Mouse (Mus musculus) intestine, embryonic 15.5 days (tissue): ENCODE measurements around the gene 1110004F10Rik. TPM values are rescaled to one million over a fixed set of nuclear protein-coding genes. Genes with fewer than 3 reads are reported as not detected.

Experiments
- ATAC-seq: fragments of 200-750 bp; cut with Nextera tagmentation; 2 replicates; pipeline ENCODE4 v1.8.0; 2017; ENCODE audit warnings: moderate TSS enrichment, moderate library complexity
- H3K27ac ChIP-seq: fragments of 300-500 bp; sonication (generic); 2 replicates; pipeline ENCODE4 v1.5.1; 2015; ENCODE audit warnings: mild to moderate bottlenecking, inconsistent platforms
- H3K27me3 ChIP-seq: fragments of 300-500 bp; sonication (generic); replicated peaks from 2 replicates; pipeline ENCODE4 v1.6.1; 2015; ENCODE audit warnings: inconsistent platforms
- H3K36me3 ChIP-seq: fragments of 300-500 bp; sonication (generic); 2 replicates; pipeline ENCODE4 v1.6.1; 2015; ENCODE audit warnings: inconsistent platforms
- H3K4me1 ChIP-seq: fragments of 300-500 bp; sonication (generic); replicated peaks from 2 replicates; pipeline ENCODE4 v1.6.1; 2015; ENCODE audit warnings: inconsistent platforms
- H3K4me2 ChIP-seq: fragments of 300-500 bp; sonication (generic); replicated peaks from 2 replicates; pipeline ENCODE4 v1.6.1; 2015; ENCODE audit warnings: mild to moderate bottlenecking, inconsistent platforms
- H3K4me3 ChIP-seq: fragments of 300-500 bp; sonication (generic); replicated peaks from 2 replicates; pipeline ENCODE4 v1.5.1; 2015; ENCODE audit warnings: inconsistent platforms
- H3K9ac ChIP-seq: fragments of 300-500 bp; sonication (generic); 2 replicates; pipeline ENCODE4 v1.6.1; 2015; ENCODE audit warnings: inconsistent platforms
- H3K9me3 ChIP-seq: fragments of 300-500 bp; sonication (generic); 2 replicates; pipeline ENCODE4 v1.6.1; 2016; ENCODE audit warnings: inconsistent platforms
- WGBS: fragments of 180-500 bp; shearing (Covaris S2); methylation state at CpG from one replicate; pipeline ENCODE4 v1.1.7; 2015; 5-methylcytosine and 5-hydroxymethylcytosine counted together
- polyA plus RNA-seq: library from polyadenylated mRNA; unstranded; fragments of >200 nt; fragmentation: Nextera tagmentation; extraction: Ambion mirVana; gene quantifications from 2 replicates; pipeline ENCODE4 v1.2.1, GENCODE M21; 2015

The 1110004F10Rik gene
- polyA plus RNA-seq, 1 experiment from 2014 or later: 217 TPM

DNA sequence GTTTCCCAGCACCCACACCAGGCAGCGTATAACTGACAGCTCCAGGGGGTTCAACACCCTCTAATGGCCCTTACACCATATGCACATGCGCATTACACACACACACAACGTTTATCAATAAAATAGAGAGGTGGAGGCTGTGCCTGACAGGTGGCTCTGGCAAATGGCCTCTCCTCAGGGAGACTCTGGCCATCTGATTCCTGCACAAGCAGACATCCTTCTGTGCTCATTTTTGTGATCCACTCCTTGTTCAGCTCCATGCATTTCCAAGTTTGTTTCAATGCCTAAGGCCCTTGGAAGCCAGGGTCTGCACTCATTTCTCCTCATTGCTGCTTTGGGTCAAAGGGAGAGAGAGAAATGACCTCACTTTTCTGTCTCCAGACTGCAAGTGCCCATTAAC is 71.5 kb downstream of the 1110004F10Rik start:
- H3K27me3 ChIP-seq: no peaks in the 10 kb centered on the region
- no peak for ATAC-seq
- H3K27ac ChIP-seq: no peak overlapping the region
- H3K36me3 ChIP-seq: no peaks in the 10 kb centered on the region
- H3K4me2 ChIP-seq: no peak overlapping the region
- H3K9me3 ChIP-seq: no peaks in the 10 kb centered on the region
- no peaks in the 10 kb centered on the region for H3K4me1 ChIP-seq
- H3K9ac ChIP-seq: no peak overlapping the region
- 65% methylated on average over 3 of the region's 3 CpGs for WGBS
- H3K4me3 ChIP-seq: no peak overlapping the region

DNA sequence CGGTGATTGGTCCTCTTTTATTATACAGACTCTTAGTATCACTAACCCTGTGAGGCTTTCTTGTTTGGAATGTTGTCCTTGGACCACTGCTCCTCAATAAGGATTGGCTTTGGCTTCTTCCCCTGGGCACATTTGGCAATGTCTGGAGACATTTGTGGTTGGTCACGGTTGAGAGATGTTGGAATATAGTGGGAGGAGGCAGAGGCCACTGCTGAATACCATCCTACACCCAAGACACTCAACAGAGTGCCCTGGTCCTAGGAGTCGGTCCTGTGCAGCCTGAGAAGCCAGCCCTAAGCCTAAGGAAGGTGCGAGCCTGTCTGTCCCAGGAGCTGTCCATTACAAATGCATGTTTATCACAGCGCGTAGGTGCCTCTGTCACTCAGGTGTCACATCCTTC is 72.3 kb downstream of the 1110004F10Rik start:
- Histone ChIP-seq H3K4me1 (no peaks in the 10 kb centered on the region), H3K4me3 (no peak overlapping the region), H3K27me3 (no peaks in the 10 kb centered on the region), H3K27ac (no peak overlapping the region), H3K4me2 (no peak overlapping the region), H3K9me3 (no peaks in the 10 kb centered on the region), H3K9ac (no peak overlapping the region), H3K36me3 (no peaks in the 10 kb centered on the region)
- ATAC-seq: no peak
- 87% methylated on average over 6 of the region's 6 CpGs for WGBS

DNA sequence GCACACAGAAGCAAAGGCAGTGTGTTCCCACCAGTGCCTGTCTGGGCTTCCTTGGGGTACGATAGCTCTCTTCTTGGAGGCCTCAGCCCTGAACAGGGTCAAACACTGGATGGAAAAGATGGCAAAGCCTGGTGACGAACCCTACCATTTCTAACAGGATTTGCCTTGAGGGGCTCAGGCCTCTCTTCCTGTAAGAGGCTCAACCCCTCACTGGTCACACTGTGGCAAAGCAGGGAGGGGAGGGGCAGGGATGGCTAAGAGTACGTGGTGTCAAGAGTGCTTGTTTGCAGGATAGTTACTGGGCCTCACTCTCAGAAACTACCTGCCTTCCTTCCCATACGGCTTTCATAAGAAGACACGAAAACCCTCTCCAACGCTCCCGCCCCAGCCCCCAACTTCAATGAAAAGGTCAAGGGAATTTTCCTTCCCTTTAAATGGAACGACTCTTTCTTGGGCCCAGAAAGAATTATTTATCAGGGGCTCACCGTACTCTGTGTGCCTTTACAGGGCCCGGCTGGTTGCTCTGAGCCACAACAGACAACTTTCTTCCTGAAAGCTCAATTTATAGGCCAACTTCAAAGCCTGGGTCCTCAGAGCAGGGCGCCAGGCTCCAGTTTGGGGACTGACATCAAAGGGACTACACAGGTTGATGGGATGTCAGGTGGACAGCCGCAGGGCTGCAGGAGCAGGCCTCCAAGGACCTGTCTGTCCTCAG is 76.2 kb downstream of the 1110004F10Rik start:
- H3K4me1 ChIP-seq: no peaks in the 10 kb centered on the region
- 68% methylated on average over 12 of the region's 12 CpGs for WGBS

DNA sequence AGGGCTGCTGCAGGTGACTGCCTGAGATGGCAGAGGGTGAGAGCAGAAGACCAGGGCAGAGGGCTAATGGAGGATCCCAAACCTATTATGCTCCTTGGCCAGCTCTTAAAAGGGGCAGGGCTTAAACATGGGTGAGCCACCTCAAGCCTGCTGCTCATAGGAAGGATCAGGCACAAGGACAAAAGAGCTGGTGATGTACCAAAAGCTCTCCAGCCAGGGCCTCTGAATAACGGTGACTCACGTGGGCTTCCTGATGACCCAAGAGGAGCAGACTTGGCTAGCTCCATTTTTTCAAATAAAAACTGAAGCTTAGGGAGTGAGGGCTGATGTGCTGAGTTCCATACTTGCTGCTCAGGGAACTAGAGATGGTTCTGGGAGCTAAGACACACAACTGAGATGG is 76.8 kb downstream of the 1110004F10Rik start:
- no peaks in the 10 kb centered on the region for H3K36me3 ChIP-seq
- no peak overlapping the region for H3K4me3 ChIP-seq
- H3K27me3 ChIP-seq: no peaks in the 10 kb centered on the region
- no peak overlapping the region for H3K9ac ChIP-seq
- H3K4me1 ChIP-seq: no peaks in the 10 kb centered on the region
- WGBS: 73% methylated on average over 2 of the region's 2 CpGs
- no peaks in the 10 kb centered on the region for H3K9me3 ChIP-seq
- H3K4me2 ChIP-seq: no peak overlapping the region
- no peak overlapping the region for H3K27ac ChIP-seq
- ATAC-seq: no peak

More for the DNA sequence above, 76.2 kb downstream of the 1110004F10Rik start:
- H3K4me3 ChIP-seq: no peak overlapping the region
- H3K36me3 ChIP-seq: no peaks in the 10 kb centered on the region
- no peaks in the 10 kb centered on the region for H3K27me3 ChIP-seq
- H3K9me3 ChIP-seq: no peaks in the 10 kb centered on the region
- no peak overlapping the region for H3K27ac ChIP-seq
- no peak overlapping the region for H3K4me2 ChIP-seq
- H3K9ac ChIP-seq: no peak overlapping the region
- no peak for ATAC-seq

DNA sequence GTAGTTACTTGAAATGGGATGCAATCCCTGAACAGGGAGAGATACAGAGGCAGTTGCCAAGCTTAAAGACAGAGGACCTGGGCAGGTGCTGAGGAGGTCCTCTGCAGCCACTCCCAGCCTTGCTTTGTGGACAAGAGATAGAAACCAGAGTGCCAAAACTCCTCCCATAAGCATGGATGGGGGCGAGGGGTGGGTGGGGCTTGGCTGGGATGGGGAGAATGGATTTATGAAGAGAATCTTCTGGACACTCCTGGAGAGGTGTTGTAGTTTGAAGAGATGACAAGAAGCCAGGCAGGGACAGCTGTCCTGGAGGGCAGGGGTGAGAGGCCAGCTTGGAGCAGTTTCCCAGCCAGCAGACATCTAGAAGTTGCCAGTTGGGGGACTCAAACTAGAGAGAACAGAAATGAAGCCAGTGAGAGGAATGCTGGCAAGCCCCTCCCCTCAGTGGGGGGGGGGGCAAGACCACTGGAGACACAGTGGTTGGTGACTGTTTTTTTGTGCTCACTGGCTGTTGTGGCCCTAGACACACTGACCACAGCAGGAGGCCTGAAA is 80.2 kb downstream of the 1110004F10Rik start:
- Histone ChIP-seq H3K9ac (no peak overlapping the region), H3K4me1 (no peaks in the 10 kb centered on the region), H3K36me3 (no peaks in the 10 kb centered on the region), H3K9me3 (no peaks in the 10 kb centered on the region), H3K27ac (no peak overlapping the region), H3K4me2 (no peak overlapping the region), H3K4me3 (no peak overlapping the region), H3K27me3 (no peaks in the 10 kb centered on the region)
- WGBS: 72% methylated on average over 1 of the region's 1 CpGs
- no peak for ATAC-seq

DNA sequence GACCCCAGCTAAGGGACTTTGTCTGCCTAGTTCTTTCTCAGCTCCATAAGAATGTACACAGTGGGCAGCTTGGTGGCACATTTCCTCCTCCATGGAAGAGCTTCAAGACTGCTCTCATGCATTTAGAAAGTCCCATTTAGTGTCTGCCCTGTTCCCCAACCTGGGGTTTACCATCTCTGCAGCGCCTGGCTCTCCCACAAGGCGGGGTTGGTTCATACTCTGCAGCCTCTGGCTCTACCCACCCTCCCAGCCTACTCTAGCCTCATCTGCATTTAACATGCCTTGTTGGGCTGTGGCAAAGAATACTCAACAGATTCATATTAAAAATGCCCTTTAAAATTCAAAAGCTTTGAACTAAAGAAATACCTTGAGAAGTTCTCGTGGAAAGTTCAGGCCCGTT is 81.5 kb downstream of the 1110004F10Rik start:
- no peaks in the 10 kb centered on the region for H3K4me1 ChIP-seq
- WGBS: 75% methylated on average over 4 of the region's 4 CpGs
- no peaks in the 10 kb centered on the region for H3K27me3 ChIP-seq
- no peak overlapping the region for H3K27ac ChIP-seq
- H3K4me2 ChIP-seq: no peak overlapping the region
- H3K9me3 ChIP-seq: no peaks in the 10 kb centered on the region
- H3K36me3 ChIP-seq: no peaks in the 10 kb centered on the region
- no peak overlapping the region for H3K4me3 ChIP-seq
- H3K9ac ChIP-seq: no peak overlapping the region
- ATAC-seq: no peak

DNA sequence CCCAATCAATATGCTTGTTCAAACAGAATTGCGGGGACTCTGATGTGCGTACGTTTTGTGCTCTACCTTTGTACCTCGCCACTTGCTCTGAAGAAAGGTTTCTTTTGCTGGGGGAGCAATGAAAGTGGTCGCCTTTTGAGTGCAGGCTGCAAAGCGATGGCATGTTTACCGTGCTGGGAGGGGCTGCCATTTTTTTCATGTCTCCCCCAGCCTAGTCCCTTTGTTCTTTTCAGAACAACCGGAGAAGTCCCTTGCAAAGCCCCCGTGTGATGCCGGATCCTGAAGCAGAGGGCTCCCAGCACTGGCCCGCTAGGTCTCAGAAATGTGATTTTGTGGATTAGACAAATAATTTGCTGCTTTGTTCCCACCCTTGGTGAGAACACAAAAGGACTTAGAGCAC is 82.0 kb downstream of the 1110004F10Rik start:
- no peak overlapping the region for H3K9ac ChIP-seq
- no peak overlapping the region for H3K4me2 ChIP-seq
- H3K4me1 ChIP-seq: no peaks in the 10 kb centered on the region
- H3K27ac ChIP-seq: no peak overlapping the region
- no peaks in the 10 kb centered on the region for H3K36me3 ChIP-seq
- H3K27me3 ChIP-seq: no peaks in the 10 kb centered on the region
- H3K4me3 ChIP-seq: no peak overlapping the region
- no peaks in the 10 kb centered on the region for H3K9me3 ChIP-seq
- 58% methylated on average over 11 of the region's 11 CpGs for WGBS
- no peak for ATAC-seq

DNA sequence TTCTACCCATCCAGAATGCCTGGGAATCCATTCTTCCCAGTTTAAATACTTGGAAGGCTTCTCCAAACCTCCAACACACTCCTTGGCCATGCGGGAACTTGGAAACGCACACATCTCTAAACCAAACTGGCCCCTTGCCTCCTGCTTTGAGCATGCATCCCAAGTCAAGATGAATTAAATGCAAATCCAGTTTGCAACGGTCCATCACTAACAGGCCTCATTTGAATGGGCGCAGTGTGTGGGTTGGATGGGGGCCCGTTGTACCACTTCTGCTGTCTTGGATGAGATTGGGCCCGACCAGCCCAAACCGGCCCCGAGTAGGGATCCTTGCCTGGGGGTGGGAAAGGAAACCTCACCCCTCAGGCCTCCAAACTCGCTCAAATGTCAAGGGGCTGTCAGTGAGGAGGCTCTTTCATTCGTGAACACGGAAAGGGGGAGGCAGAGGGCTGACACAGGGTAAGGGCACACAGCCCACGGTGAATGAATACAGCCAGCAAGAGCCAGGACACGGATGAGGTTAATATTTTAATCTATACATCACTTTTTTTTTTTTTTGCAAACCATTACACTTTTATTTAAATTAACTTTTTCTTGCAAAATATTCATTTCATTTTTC is 83.9 kb downstream of the 1110004F10Rik start:
- Histone ChIP-seq H3K9me3 (no peaks in the 10 kb centered on the region), H3K27me3 (no peaks in the 10 kb centered on the region), H3K36me3 (no peaks in the 10 kb centered on the region), H3K4me3 (no peak overlapping the region), H3K4me2 (no peak overlapping the region), H3K9ac (no peak overlapping the region), H3K4me1 (no peaks in the 10 kb centered on the region), H3K27ac (no peak overlapping the region)
- ATAC-seq: no peak
- WGBS: 75% methylated on average over 13 of the region's 13 CpGs

DNA sequence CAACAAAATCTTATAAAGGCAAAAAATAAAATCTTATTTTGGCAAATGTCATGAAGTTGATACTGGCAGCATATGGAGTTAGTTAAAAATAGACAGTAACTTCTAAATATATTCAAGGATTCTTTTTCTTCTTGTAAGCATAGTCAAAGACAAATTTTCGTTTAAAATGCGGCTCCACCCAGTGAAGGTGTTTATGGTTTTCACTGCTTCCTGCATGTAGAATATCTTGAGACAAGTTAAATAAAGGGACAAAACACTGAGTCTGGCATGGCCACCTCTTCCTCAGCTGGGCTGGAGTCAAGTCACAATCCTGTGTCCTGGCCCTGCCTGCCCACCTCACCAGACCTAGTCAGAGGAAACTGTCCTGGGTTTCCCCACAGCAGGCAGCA is 84.4 kb downstream of the 1110004F10Rik start:
- Histone ChIP-seq H3K36me3 (peaks cover 3% of the 10 kb centered on the region; the same call in 1 of the 2 replicates), H3K4me2 (no peak overlapping the region), H3K27ac (no peak overlapping the region), H3K4me3 (no peak overlapping the region), H3K27me3 (no peaks in the 10 kb centered on the region), H3K9me3 (no peaks in the 10 kb centered on the region), H3K4me1 (no peaks in the 10 kb centered on the region), H3K9ac (no peak overlapping the region)
- ATAC-seq: no peak
- WGBS: 81% methylated on average over 2 of the region's 2 CpGs

DNA sequence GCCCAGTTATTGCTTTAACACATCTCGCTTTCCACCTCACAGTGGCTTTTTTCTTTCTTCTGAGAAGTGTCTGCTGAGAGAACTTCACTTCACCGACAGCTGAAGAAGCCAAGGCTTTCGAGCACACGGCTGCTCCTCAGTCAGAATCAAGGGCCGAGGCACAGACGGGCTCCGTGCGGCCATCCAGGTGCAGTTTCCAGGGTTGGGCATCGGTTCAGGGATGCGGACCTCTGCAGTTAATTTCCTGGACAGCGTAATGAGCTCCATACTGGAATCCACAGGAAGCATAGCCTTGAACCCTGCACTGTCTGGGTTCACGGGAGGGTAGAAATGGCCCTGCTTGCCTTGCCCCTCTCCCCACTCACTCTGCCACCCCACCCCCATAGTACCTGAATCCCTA is 84.9 kb downstream of the 1110004F10Rik start:
- Histone ChIP-seq H3K36me3 (peaks cover 3% of the 10 kb centered on the region; the same call in 1 of the 2 replicates), H3K4me2 (no peak overlapping the region), H3K4me3 (no peak overlapping the region), H3K27ac (no peak overlapping the region), H3K27me3 (no peaks in the 10 kb centered on the region), H3K9ac (no peak overlapping the region), H3K9me3 (no peaks in the 10 kb centered on the region), H3K4me1 (no peaks in the 10 kb centered on the region)
- WGBS: 91% methylated on average over 12 of the region's 12 CpGs
- ATAC-seq: no peak

DNA sequence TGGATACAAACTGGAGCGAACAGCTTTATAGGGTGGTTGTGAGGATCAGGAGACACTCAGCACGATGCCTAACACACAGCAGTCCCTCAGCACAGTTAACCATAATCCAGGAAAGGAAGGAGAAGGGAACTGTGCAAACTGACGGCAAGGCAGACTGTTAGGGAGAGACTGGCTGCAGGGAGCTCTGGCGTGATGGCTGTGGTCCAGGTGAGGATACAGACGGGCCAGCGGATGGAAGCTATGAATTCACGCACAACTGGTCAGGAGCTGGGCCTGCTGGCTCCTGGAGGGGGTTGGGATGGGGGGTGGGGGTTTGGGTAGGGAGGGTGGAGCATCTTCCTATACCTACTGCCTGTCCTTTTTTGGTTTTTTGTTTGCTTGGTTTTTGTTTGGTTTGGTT is 86.5 kb downstream of the 1110004F10Rik start:
- Histone ChIP-seq H3K4me1 (no peaks in the 10 kb centered on the region), H3K36me3 (peaks cover 3% of the 10 kb centered on the region; the same call in 1 of the 2 replicates), H3K27me3 (no peaks in the 10 kb centered on the region), H3K9me3 (no peaks in the 10 kb centered on the region), H3K4me2 (no peak overlapping the region), H3K27ac (no peak overlapping the region), H3K4me3 (no peak overlapping the region), H3K9ac (no peak overlapping the region)
- WGBS: 66% methylated on average over 7 of the region's 7 CpGs
- ATAC-seq: no peak

DNA sequence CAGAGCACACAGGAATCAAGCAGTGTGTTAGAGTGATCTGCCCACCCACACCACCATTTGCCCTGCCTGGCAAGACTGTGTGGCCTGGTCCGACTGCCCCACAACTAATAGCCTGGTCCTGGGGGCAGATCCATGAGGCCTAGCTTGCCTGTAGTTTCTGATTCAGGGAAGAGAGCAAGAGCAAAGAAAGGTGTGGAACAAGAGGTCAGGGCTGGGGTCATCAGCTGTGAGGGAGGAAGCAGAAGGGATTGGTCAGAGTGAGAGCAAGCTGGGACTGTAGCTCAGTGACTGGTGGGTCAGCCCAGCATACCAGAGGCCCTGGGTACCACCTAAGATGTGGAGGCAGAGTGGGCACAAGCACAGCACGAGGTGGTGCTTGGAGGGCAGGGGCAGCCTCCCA is 87.9 kb downstream of the 1110004F10Rik start:
- no peak for ATAC-seq

DNA sequence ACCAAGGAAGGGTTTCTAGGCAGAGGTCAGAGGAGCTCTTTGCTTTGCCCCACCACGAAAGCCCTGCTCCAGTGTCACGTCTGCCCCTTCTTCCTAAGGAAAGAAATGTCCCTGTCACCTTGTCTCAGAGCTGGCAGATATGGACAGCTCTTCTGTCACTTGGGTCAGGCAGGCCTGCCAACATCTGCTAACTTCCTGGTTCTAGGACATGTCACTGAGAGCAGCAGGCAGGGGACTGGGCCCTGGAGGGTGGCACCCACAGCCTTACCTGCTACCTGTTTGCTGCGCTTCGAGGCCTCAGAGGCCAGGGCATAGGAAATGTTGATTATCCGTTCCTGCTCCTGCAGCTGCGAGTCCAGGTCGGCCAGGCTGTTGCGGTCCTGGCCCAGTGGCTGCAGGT is 89.1 kb downstream of the 1110004F10Rik start:
- Histone ChIP-seq H3K9ac (no peak overlapping the region), H3K4me3 (no peak overlapping the region), H3K27ac (no peak overlapping the region), H3K36me3 (peaks cover 3% of the 10 kb centered on the region; the same call in 1 of the 2 replicates), H3K9me3 (no peaks in the 10 kb centered on the region), H3K27me3 (no peaks in the 10 kb centered on the region), H3K4me1 (no peaks in the 10 kb centered on the region), H3K4me2 (no peak overlapping the region)
- ATAC-seq: no peak
- WGBS: 92% methylated on average over 8 of the region's 8 CpGs

More for the DNA sequence above, 87.9 kb downstream of the 1110004F10Rik start:
- no peak overlapping the region for H3K4me3 ChIP-seq
- H3K27me3 ChIP-seq: no peaks in the 10 kb centered on the region
- H3K9ac ChIP-seq: no peak overlapping the region
- no peaks in the 10 kb centered on the region for H3K4me1 ChIP-seq
- H3K27ac ChIP-seq: no peak overlapping the region
- no peaks in the 10 kb centered on the region for H3K9me3 ChIP-seq
- no peak overlapping the region for H3K4me2 ChIP-seq
- peaks cover 3% of the 10 kb centered on the region; the same call in 1 of the 2 replicates for H3K36me3 ChIP-seq
- WGBS: 75% methylated on average over 2 of the region's 2 CpGs
